1 mouse cellular context compared by ENCODE assay signal in genomic region chr11:113699643-113700042, GRCm38 (mm10).
TF ChIP-seq lines count a peak whose summit lies in the region.

No protein-coding gene starts in this region.

TF ChIP-seq in ES-E14, 5 proteins besides CTCF, POLR2A, EP300 and RAD21:
- TF ChIP-seq ZC3H11A (IDR thresholded peaks at IDR 0.05; ENCODE audit: borderline replicate concordance, low read depth, low read length): no peak
- no peak for TF ChIP-seq MAFK (IDR thresholded peaks at IDR 0.05; ENCODE audit: insufficient read depth, low read depth, low read length)
- TF ChIP-seq ZNF384 (IDR thresholded peaks at IDR 0.05; ENCODE audit: low read depth, low read length): no peak
- no peak for TF ChIP-seq CHD2 (IDR thresholded peaks at IDR 0.05; ENCODE audit: low read depth, low read length)
- TF ChIP-seq HCFC1 (IDR thresholded peaks at IDR 0.05; ENCODE audit: borderline replicate concordance, insufficient read depth, low read length): no peak
